Mouse (Mus musculus) ES-Bruce4 (cell line): ENCODE measurements around the gene Rcn3.

Experiments used
- EP300 ChIP-seq: IDR thresholded peaks from 2 replicates; pipeline ENCODE4 v1.6.1; 2011; ENCODE audit warnings: low read depth, low read length; ENCODE audit not compliant: insufficient read depth
- POLR2A ChIP-seq: IDR thresholded peaks from one replicate; pipeline ENCODE4 v1.8.1; 2011; ENCODE audit warnings: low read length; ENCODE audit not compliant: insufficient read depth

GRCm38 (mm10) chr7:45126147-45126843 lies 34.3 kb upstream of the Rcn3 start:
- TF ChIP-seq POLR2A = no peak
- TF ChIP-seq EP300 = no peak
